Mouse (Mus musculus): ENCODE results near the gene Gnl2. TPM values are rescaled to one million over a fixed set of nuclear protein-coding genes. Genes with fewer than 3 reads are reported as not detected.

The Gnl2 gene
- total RNA-seq, 4 experiments from 2014 or later = 53.7 to 69.5 (median 63.4) TPM

DNA sequence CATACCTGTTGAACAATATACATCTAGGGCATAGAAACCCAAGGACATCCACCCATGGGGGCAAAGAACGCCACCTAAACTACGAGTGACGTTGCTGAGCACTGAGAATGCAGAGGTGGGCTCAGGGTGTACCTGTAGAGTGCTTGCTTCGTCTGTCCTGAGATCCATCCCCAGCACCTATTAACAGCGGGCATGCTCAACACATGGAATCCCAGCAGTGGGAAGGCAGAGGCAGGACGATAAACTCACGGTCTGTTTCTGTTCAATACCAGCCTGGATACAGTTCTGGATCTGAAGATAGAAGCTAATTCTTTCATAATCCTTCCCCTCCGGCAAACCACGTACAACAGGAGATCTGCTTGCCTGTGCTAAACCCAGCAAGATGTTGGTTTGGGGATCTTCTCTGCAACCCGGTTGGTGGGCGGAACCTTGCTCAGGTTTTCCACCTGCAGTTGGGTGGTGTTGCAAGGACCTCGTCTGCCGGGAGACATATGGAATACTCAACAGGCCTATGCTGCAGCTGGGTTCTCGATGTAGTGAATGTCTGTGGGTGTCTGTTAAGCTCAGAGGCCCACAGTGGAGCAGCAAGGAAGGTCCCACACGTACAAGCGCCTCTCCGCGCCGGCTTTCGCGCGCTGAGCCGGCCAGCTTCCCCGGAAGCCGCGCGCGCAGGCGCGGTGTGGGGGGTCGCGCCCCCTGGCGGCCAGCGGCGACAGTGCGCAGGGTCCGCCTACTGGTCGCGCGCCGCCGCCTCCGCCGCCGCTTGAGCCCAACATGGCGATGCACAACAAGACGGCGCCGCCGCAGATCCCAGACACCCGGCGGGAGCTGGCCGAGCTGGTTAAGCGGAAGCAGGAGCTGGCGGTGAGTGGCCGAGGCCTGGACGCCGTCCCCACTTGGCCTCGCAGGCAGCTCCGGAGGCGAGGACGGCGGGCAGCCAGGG, 68.3 kb downstream of the Gnl2 start, which contains the start of gene Meaf6:
TSS of gene Meaf6 (plus strand) at position 732 of the 943 bp plus-strand sequence.
- peak; percentile 71 to 92 for DNase-seq (ENCODE audit: low spot score in 2 of 2)

- peak; percentile 55 to 67 for DNase-seq (ENCODE audit: low spot score in 2 of 2)
Measured at GRCm38 (mm10) chr4:125085346-125085841, 69.0 kb downstream of the Gnl2 start.

DNA sequence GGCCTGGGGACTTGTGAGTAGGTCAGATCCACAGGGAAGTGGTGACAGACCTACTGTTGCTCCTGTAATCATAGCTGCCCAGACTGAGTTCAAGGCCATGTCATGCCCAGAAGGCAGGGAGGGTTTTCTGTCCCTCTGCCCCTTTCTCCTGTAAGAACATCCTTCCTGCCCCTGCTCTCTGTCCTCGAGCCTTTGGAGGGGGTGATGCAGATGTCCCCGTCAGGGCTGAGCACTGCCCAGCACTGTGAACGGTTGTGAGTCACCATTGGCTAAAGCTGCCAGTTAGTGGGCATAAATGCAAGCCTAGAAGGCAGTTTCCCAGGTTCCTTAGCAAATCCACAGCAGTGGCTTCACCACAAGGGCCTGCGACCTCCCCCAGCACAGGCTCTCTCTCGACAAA, 76.6 kb downstream of the Gnl2 start:
- no peak for DNase-seq (ENCODE audit: low spot score in 2 of 2)

GRCm38 (mm10) chr4:125096066-125096465, 79.7 kb downstream of the Gnl2 start:
- DNase-seq (ENCODE audit: low spot score in 2 of 2) = no peak

DNA sequence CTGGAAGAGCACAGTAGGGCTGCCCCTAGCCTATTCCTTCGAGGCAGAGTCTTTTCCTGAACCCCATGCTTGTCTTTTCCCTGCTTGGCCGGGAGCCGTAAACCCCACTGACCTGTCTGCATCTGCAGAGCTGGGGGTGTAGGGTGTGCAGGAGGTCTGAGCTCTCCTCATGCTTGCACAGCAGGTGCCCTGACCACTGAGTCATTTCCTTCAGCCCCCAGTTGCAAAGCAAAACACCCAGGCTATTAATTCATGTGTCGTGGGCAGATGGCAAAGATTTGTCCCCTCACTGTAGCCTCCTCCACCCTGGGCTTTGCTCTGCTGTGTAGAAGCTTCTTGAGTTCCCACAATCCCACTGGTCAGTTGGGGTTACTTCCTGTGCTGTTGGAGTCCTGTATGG, 81.0 kb downstream of the Gnl2 start:
- no peak for DNase-seq (ENCODE audit: low spot score in 2 of 2)

GRCm38 (mm10) chr4:125099458-125099857, 83.1 kb downstream of the Gnl2 start:
- DNase-seq (ENCODE audit: low spot score in 2 of 2) = peak; percentile 61 to 82

GRCm38 (mm10) chr4:125101334-125101733, 84.9 kb downstream of the Gnl2 start:
- DNase-seq (ENCODE audit: low spot score in 2 of 2) = no peak

Other genes with a start within 250 kb of the Gnl2 start
- gene Mtf1, start 214.5 kb upstream of the Gnl2 start, total RNA-seq (2022) = 10 to 100 TPM; 27.0 to 32.3 (median 27.9) TPM
- gene Yrdc, start 165.9 kb upstream of the Gnl2 start, total RNA-seq (2022) = 10 to 100 TPM; 34.1 to 42.4 (median 40.9) TPM
- gene 1110065P20Rik, start 165.4 kb upstream of the Gnl2 start, total RNA-seq (2022) = 10 to 100 TPM; 75.8 to 80.7 (median 78.8) TPM
- 10 to 100 TPM; 46.0 to 55.5 (median 50.6) TPM for gene Maneal, start 154.4 kb upstream of the Gnl2 start, total RNA-seq (2022)
- gene Epha10, start 135.7 kb upstream of the Gnl2 start, total RNA-seq (2022) = 10 to 100 TPM; 39.3 to 49.8 (median 44.4) TPM
- gene 9930104L06Rik, start 79.5 kb upstream of the Gnl2 start, total RNA-seq (2022) = 10 to 100 TPM; 19.6 to 26.9 (median 25.3) TPM
- 1 to 10 TPM; 1.2 to 2.0 (median 1.2) TPM for gene Cdca8, start 77.3 kb upstream of the Gnl2 start, total RNA-seq (2022)
- 1 to 10 TPM; 5.4 to 8.8 (median 7.9) TPM for gene Rspo1, start 30.2 kb upstream of the Gnl2 start, total RNA-seq (2022)
- 1 to 10 TPM in 2 of 4 experiments, under 1 TPM in 2; 0.62 to 1.4 (median 1.2) TPM for gene Dnali1, start 49.1 kb downstream of the Gnl2 start, total RNA-seq (2022)
- 10 to 100 TPM; 14.1 to 16.4 (median 14.7) TPM for gene Snip1, start 50.1 kb downstream of the Gnl2 start, total RNA-seq (2022)
- gene Meaf6, start 68.5 kb downstream of the Gnl2 start, total RNA-seq (2022) = 100 to 1,000 TPM; 103 to 122 (median 110) TPM
- gene Zc3h12a, start 111.3 kb downstream of the Gnl2 start, total RNA-seq (2022) = 1 to 10 TPM in 3 of 4 experiments, under 1 TPM in 1; 0.67 to 2.6 (median 1.5) TPM

All from layer of hippocampus, adult 8-10 months (tissue).